Mouse (Mus musculus): ENCODE measurements around the gene Msl3l2. TPM values are rescaled to one million over a fixed set of nuclear protein-coding genes. Genes with fewer than 3 reads are reported as not detected.

Msl3l2 gene
- total RNA-seq, 2 experiments from 2014 or later: 0.47 to 1.1 TPM

DNA sequence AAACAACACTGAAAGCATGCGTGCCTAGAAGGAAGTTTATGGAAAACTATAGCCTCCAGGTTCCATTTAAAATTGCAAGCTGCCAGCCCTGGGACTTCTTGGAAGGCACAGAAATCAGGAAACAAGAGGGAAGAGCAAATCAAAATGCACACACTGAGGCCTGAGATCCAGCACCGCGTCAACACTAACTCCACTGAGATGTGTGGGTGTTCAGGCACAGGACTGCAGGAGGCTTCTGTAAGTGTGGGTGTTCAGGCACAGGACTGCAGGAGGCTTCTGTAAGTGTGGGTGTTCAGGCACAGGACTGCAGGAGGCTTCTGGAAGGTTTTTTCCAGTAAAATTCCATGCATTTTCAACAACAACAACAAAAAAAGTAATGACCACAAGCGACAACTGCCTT, 59.0 kb downstream of the Msl3l2 start:
- intact Hi-C loops (cut with DNase I): no loop called here
- no peak for DNase-seq

Other genes starting within 250 kb of the Msl3l2 start
- 1 to 10 TPM; 1.1 to 1.3 TPM for gene Tbc1d32, start 121.8 kb downstream of the Msl3l2 start, total RNA-seq (2021)

All from gastrocnemius, postnatal 36 days (tissue).